In genomic region chr5:136952153-136952552, GRCm38 (mm10) we compare ENCODE assay signal across 11 mouse cellular contexts. TPM values are rescaled to one million over a fixed set of nuclear protein-coding genes. Genes with fewer than 3 reads are reported as not detected.
A peak's percentile ranks its signal among the peaks of the same experiment; 100 is the strongest.
DNase-seq lines count a peak whose midpoint lies in the region; ATAC-seq and TF ChIP-seq lines count a peak whose summit lies in the region.
"Had no signal": no experiment of that assay in that cellular context is flagged by ENCODE, and none has a peak within 500 bp of the region (broad histone marks: within the 10 kb centered on the region; RNA-seq: fewer than 3 reads in every experiment).

No protein-coding gene starts in this region.

- no peak for TF ChIP-seq CTCF in CH12.LX (conservative IDR thresholded peaks at IDR 0.05 in 1 of 2, IDR thresholded peaks at IDR 0.05 in 1 of 2; ENCODE audit: low read depth in 2 of 2, low read length in 2 of 2)

- no peak for TF ChIP-seq POLR2A in CH12.LX (IDR thresholded peaks at IDR 0.05; ENCODE audit: low read depth, low read length)

- 0 out of 2 replicates have a peak, but pooled peaks cover 5% of the 10 kb centered on the region for H3K27me3 ChIP-seq in forebrain, embryonic 12.5 days
- H3K27me3 ChIP-seq in forebrain, embryonic 15.5 days, result no peaks in the 10 kb centered on the region
- H3K27me3 ChIP-seq in kidney, embryonic 16.5 days (ENCODE audit: insufficient read depth, low read length), result no peaks in the 10 kb centered on the region
- H3K27me3 ChIP-seq in CH12.LX (replicated peaks), result no peaks in the 10 kb centered on the region
- H3K27me3 ChIP-seq in limb, embryonic 13.5 days, result no peaks in the 10 kb centered on the region
- H3K27me3 ChIP-seq: lung, embryonic 15.5 days; megakaryocyte, embryonic 14.5 days had no signal

- no peaks in the 10 kb centered on the region for H3K9me3 ChIP-seq in forebrain, embryonic 12.5 days
- H3K9me3 ChIP-seq in forebrain, embryonic 15.5 days, result no peaks in the 10 kb centered on the region
- H3K9me3 ChIP-seq in kidney, embryonic 16.5 days (ENCODE audit: low read length), result no peaks in the 10 kb centered on the region
- H3K9me3 ChIP-seq in CH12.LX (replicated peaks; ENCODE audit: low read length), result no peaks in the 10 kb centered on the region
- no peaks in the 10 kb centered on the region for H3K9me3 ChIP-seq in limb, embryonic 13.5 days
- H3K9me3 ChIP-seq: lung, embryonic 15.5 days had no signal

- ATAC-seq in forebrain, embryonic 12.5 days (ENCODE audit: low FRiP score), result no peak
- ATAC-seq in forebrain, embryonic 15.5 days (replicated peaks), result no peak
- ATAC-seq in kidney, embryonic 16.5 days (ENCODE audit: low FRiP score, low TSS enrichment), result no peak
- ATAC-seq in limb, embryonic 13.5 days (ENCODE audit: low FRiP score, low read depth), result no peak

- no peak for TF ChIP-seq RAD21 in CH12.LX (IDR thresholded peaks at IDR 0.05; ENCODE audit: low read depth, low read length)

- peaks cover 22% of the 10 kb centered on the region for H3K4me1 ChIP-seq in forebrain, embryonic 12.5 days
- H3K4me1 ChIP-seq in forebrain, embryonic 15.5 days, result peaks cover 27% of the 10 kb centered on the region
- H3K4me1 ChIP-seq in kidney, embryonic 16.5 days (ENCODE audit: insufficient read depth, low read length), result peaks cover 13% of the 10 kb centered on the region
- H3K4me1 ChIP-seq in CH12.LX (ENCODE audit: control insufficient read depth in 1 of 2, insufficient read depth in 2 of 2), result peaks cover 4 to 25% of the 10 kb centered on the region in 2 experiments; a peak in 3 of 4 replicates
- peaks cover 14% of the 10 kb centered on the region for H3K4me1 ChIP-seq in limb, embryonic 13.5 days

- 82% methylated on average over 4 of the region's 4 CpGs for WGBS in forebrain, embryonic 12.5 days
- 86% methylated on average over 4 of the region's 4 CpGs for WGBS in forebrain, embryonic 15.5 days
- 77% methylated on average over 4 of the region's 4 CpGs for WGBS in kidney, embryonic 16.5 days
- WGBS in limb, embryonic 13.5 days, result 80% methylated on average over 4 of the region's 4 CpGs

- DNase-seq in kidney, postnatal 4 days, result no peak
- no peak for DNase-seq in CH12.LX (ENCODE audit: extremely low read depth)
- DNase-seq in right cerebral cortex, postnatal 25 days, result no peak
- no peak for DNase-seq in adrenal gland, postnatal 10 days
- DNase-seq: cerebellum, postnatal 14 days had no signal

- in situ Hi-C loops in CH12.LX (cut with MboI; ENCODE audit: low pct_ligation_motif_present, low pct_unique_long_range_greater_than_20kb, low sequenced_read_pairs), result no loop called here

- no peak overlapping the region for H3K27ac ChIP-seq in forebrain, embryonic 12.5 days
- no peak overlapping the region for H3K27ac ChIP-seq in forebrain, embryonic 15.5 days (replicated peaks)
- no peak overlapping the region for H3K27ac ChIP-seq in kidney, embryonic 16.5 days (ENCODE audit: low read length)
- no peak overlapping the region for H3K27ac ChIP-seq in CH12.LX (ENCODE audit: insufficient read depth, low read depth)
- no peak overlapping the region for H3K27ac ChIP-seq in limb, embryonic 13.5 days
- H3K27ac ChIP-seq: lung, embryonic 15.5 days had no signal

- H3K9ac ChIP-seq in forebrain, embryonic 12.5 days, result no peak overlapping the region
- no peak overlapping the region for H3K9ac ChIP-seq in forebrain, embryonic 15.5 days (replicated peaks)
- H3K9ac ChIP-seq in kidney, embryonic 16.5 days (replicated peaks; ENCODE audit: low read length), result no peak overlapping the region
- no peak overlapping the region; the same call in 1 of the 2 replicates for H3K9ac ChIP-seq in CH12.LX (ENCODE audit: insufficient read depth, low read depth)
- no peak overlapping the region for H3K9ac ChIP-seq in limb, embryonic 13.5 days

- H3K4me3 ChIP-seq in forebrain, embryonic 12.5 days (replicated peaks), result no peak overlapping the region
- no peak overlapping the region for H3K4me3 ChIP-seq in forebrain, embryonic 15.5 days
- H3K4me3 ChIP-seq in kidney, embryonic 16.5 days (ENCODE audit: low read length), result peak overlapping the region; percentile 80; the same call in 1 of the 2 replicates
- H3K4me3 ChIP-seq in CH12.LX (replicated peaks in 1 of 3; ENCODE audit: low read depth in 2 of 3, low read length in 2 of 3, poor library complexity in 1 of 3), result no peak overlapping the region
- H3K4me3 ChIP-seq in limb, embryonic 13.5 days, result no peak overlapping the region

- dilution Hi-C loops in CH12.LX (cut with MboI; ENCODE audit: extremely low pct_ligation_motif_present, extremely low pct_unique_long_range_greater_than_20kb, low sequenced_read_pairs), result no loop called here

- TF ChIP-seq EP300 in CH12.LX (IDR thresholded peaks at IDR 0.05; ENCODE audit: low read length), result no peak

- 0 out of 2 replicates have a peak, but pooled peaks cover 6% of the 10 kb centered on the region for H3K36me3 ChIP-seq in forebrain, embryonic 12.5 days (replicated peaks)
- 0 out of 2 replicates have a peak, but pooled peaks cover 2% of the 10 kb centered on the region for H3K36me3 ChIP-seq in forebrain, embryonic 15.5 days
- no peaks in the 10 kb centered on the region for H3K36me3 ChIP-seq in kidney, embryonic 16.5 days (ENCODE audit: insufficient read depth, low read length)
- H3K36me3 ChIP-seq in CH12.LX (replicated peaks in 1 of 2; ENCODE audit: control insufficient read depth in 1 of 2, insufficient read depth in 1 of 2, low read length in 1 of 2), result peaks cover 0 to 7% of the 10 kb centered on the region in 2 experiments
- peaks cover 3% of the 10 kb centered on the region; the same call in 1 of the 2 replicates for H3K36me3 ChIP-seq in limb, embryonic 13.5 days
- H3K36me3 ChIP-seq: lung, embryonic 15.5 days had no signal

- H3K4me2 ChIP-seq in forebrain, embryonic 12.5 days, result peak overlapping the region; percentile 78
- no peak overlapping the region for H3K4me2 ChIP-seq in forebrain, embryonic 15.5 days (replicated peaks)
- H3K4me2 ChIP-seq in kidney, embryonic 16.5 days (replicated peaks; ENCODE audit: low read depth, low read length), result no peak overlapping the region
- peak overlapping the region; percentile 73; the same call in 1 of the 2 replicates for H3K4me2 ChIP-seq in CH12.LX (ENCODE audit: insufficient read depth, low read depth, poor library complexity, severe bottlenecking)
- H3K4me2 ChIP-seq in limb, embryonic 13.5 days (replicated peaks), result peak overlapping the region; percentile 75

- H3K79me2 ChIP-seq in CH12.LX (replicated peaks; ENCODE audit: control insufficient read depth, extremely low read depth, insufficient read depth, poor library complexity, severe bottlenecking), result no peaks in the 10 kb centered on the region

RNA-seq across cellular contexts. Expression of gene Fis1, which starts 0.9 kb away (rescaled TPM):
- 287 and 302 TPM in 2 replicates for polyA plus RNA-seq in forebrain, embryonic 12.5 days (2016; fragmentation: Nextera tagmentation; extraction: Ambion mirVana)
- polyA plus RNA-seq in forebrain, embryonic 15.5 days (2015; fragmentation: Nextera tagmentation; extraction: Ambion mirVana), result 336 and 351 TPM in 2 replicates
- 291 and 296 TPM in 2 replicates for polyA plus RNA-seq in kidney, embryonic 16.5 days (2015; fragmentation: Nextera tagmentation; extraction: Ambion mirVana)
- total RNA-seq in CH12.LX (2012; rRNA removed) (207 and 210 TPM in 2 replicates), CH12.LX (2014; rRNA removed) (140 and 142 TPM in 2 replicates)
- 152 and 203 TPM in 2 replicates for polyA plus RNA-seq in CH12.LX (2012; ENCODE audit: insufficient read length, low read depth)
- polyA plus RNA-seq in limb, embryonic 13.5 days (2015; fragmentation: Nextera tagmentation; extraction: Ambion mirVana), result 263 and 274 TPM in 2 replicates
- 100 to 1,000 TPM; 164 to 186 TPM for total RNA-seq in adrenal gland, postnatal 10 days (2021)

RNA-seq across cellular contexts. Expression of gene Cldn15, which starts 14.3 kb away (rescaled TPM):
- 0.27 and 0.50 TPM in 2 replicates for polyA plus RNA-seq in forebrain, embryonic 12.5 days (2016; fragmentation: Nextera tagmentation; extraction: Ambion mirVana)
- 0.10 and 0.28 TPM in 2 replicates for polyA plus RNA-seq in forebrain, embryonic 15.5 days (2015; fragmentation: Nextera tagmentation; extraction: Ambion mirVana)
- 4.0 and 4.9 TPM in 2 replicates for polyA plus RNA-seq in kidney, embryonic 16.5 days (2015; fragmentation: Nextera tagmentation; extraction: Ambion mirVana)
- total RNA-seq in CH12.LX (2012; rRNA removed), result 0.25 TPM in 2 replicates
- 0.24 TPM in 1 of 2 replicates, not detected in the other for total RNA-seq in CH12.LX (2014; rRNA removed)
- polyA plus RNA-seq in CH12.LX (2012; ENCODE audit: insufficient read length, low read depth), result 0.29 and 0.35 TPM in 2 replicates
- 0.10 and 0.20 TPM in 2 replicates for polyA plus RNA-seq in limb, embryonic 13.5 days (2015; fragmentation: Nextera tagmentation; extraction: Ambion mirVana)
- total RNA-seq in adrenal gland, postnatal 10 days (2021), result 10 to 100 TPM; 10.7 to 13.6 TPM

RNA-seq across cellular contexts. Expression of gene Plod3, which starts 34.7 kb away (rescaled TPM):
- 34.5 and 36.4 TPM in 2 replicates for polyA plus RNA-seq in forebrain, embryonic 12.5 days (2016; fragmentation: Nextera tagmentation; extraction: Ambion mirVana)
- polyA plus RNA-seq in forebrain, embryonic 15.5 days (2015; fragmentation: Nextera tagmentation; extraction: Ambion mirVana), result 28.8 and 35.6 TPM in 2 replicates
- 59.7 and 64.4 TPM in 2 replicates for polyA plus RNA-seq in kidney, embryonic 16.5 days (2015; fragmentation: Nextera tagmentation; extraction: Ambion mirVana)
- 38.2 and 45.2 TPM in 2 replicates for total RNA-seq in CH12.LX (2012; rRNA removed)
- total RNA-seq in CH12.LX (2014; rRNA removed), result 8.8 and 9.9 TPM in 2 replicates
- polyA plus RNA-seq in CH12.LX (2012; ENCODE audit: insufficient read length, low read depth), result 22.2 and 23.6 TPM in 2 replicates
- polyA plus RNA-seq in limb, embryonic 13.5 days (2015; fragmentation: Nextera tagmentation; extraction: Ambion mirVana), result 63.1 and 65.1 TPM in 2 replicates
- total RNA-seq in adrenal gland, postnatal 10 days (2021), result 10 to 100 TPM; 43.5 to 49.6 TPM

RNA-seq across cellular contexts. Expression of gene Znhit1, which starts 35.7 kb away (rescaled TPM):
- 97.9 and 102 TPM in 2 replicates for polyA plus RNA-seq in forebrain, embryonic 12.5 days (2016; fragmentation: Nextera tagmentation; extraction: Ambion mirVana)
- polyA plus RNA-seq in forebrain, embryonic 15.5 days (2015; fragmentation: Nextera tagmentation; extraction: Ambion mirVana), result 123 and 129 TPM in 2 replicates
- 90.5 and 97.7 TPM in 2 replicates for polyA plus RNA-seq in kidney, embryonic 16.5 days (2015; fragmentation: Nextera tagmentation; extraction: Ambion mirVana)
- 60.1 and 67.3 TPM in 2 replicates for total RNA-seq in CH12.LX (2012; rRNA removed)
- total RNA-seq in CH12.LX (2014; rRNA removed), result 36.8 and 39.6 TPM in 2 replicates
- polyA plus RNA-seq in CH12.LX (2012; ENCODE audit: insufficient read length, low read depth), result 83.5 and 99.2 TPM in 2 replicates
- polyA plus RNA-seq in limb, embryonic 13.5 days (2015; fragmentation: Nextera tagmentation; extraction: Ambion mirVana), result 111 and 120 TPM in 2 replicates
- 10 to 100 TPM; 60.1 to 61.0 TPM for total RNA-seq in adrenal gland, postnatal 10 days (2021)

RNA-seq across cellular contexts. Expression of gene Ift22, which starts 44.2 kb away (rescaled TPM):
- 107 and 115 TPM in 2 replicates for polyA plus RNA-seq in forebrain, embryonic 12.5 days (2016; fragmentation: Nextera tagmentation; extraction: Ambion mirVana)
- polyA plus RNA-seq in forebrain, embryonic 15.5 days (2015; fragmentation: Nextera tagmentation; extraction: Ambion mirVana), result 116 and 124 TPM in 2 replicates
- polyA plus RNA-seq in kidney, embryonic 16.5 days (2015; fragmentation: Nextera tagmentation; extraction: Ambion mirVana), result 87.8 and 88.1 TPM in 2 replicates
- total RNA-seq in CH12.LX (2012; rRNA removed) (16.8 and 20.7 TPM in 2 replicates), CH12.LX (2014; rRNA removed) (18.5 and 20.5 TPM in 2 replicates)
- polyA plus RNA-seq in CH12.LX (2012; ENCODE audit: insufficient read length, low read depth), result 39.0 and 39.6 TPM in 2 replicates
- polyA plus RNA-seq in limb, embryonic 13.5 days (2015; fragmentation: Nextera tagmentation; extraction: Ambion mirVana), result 60.4 and 65.8 TPM in 2 replicates
- 10 to 100 TPM; 24.5 to 27.5 TPM for total RNA-seq in adrenal gland, postnatal 10 days (2021)

Comparison
In these comparisons a context has a peak if more than half of its experiments do, and no peak if none do; other contexts are left out.
1. H3K4me2 ChIP-seq: peak in forebrain, embryonic 12.5 days (single experiment), CH12.LX (single experiment) and limb, embryonic 13.5 days (single experiment); none in forebrain, embryonic 15.5 days (single experiment) and kidney, embryonic 16.5 days (single experiment).